Mouse (Mus musculus): ENCODE measurements around the gene Gm38655. TPM values are rescaled to one million over a fixed set of nuclear protein-coding genes. Genes with fewer than 3 reads are reported as not detected.
"Not testable (repeated sequence)": the region's sequence is repeated elsewhere in the genome, so short reads cannot be mapped to it uniquely, and the experiment has no call there.

Gm38655 gene
- polyA plus RNA-seq, 1 experiment from 2014 or later: 2.0 TPM

DNA sequence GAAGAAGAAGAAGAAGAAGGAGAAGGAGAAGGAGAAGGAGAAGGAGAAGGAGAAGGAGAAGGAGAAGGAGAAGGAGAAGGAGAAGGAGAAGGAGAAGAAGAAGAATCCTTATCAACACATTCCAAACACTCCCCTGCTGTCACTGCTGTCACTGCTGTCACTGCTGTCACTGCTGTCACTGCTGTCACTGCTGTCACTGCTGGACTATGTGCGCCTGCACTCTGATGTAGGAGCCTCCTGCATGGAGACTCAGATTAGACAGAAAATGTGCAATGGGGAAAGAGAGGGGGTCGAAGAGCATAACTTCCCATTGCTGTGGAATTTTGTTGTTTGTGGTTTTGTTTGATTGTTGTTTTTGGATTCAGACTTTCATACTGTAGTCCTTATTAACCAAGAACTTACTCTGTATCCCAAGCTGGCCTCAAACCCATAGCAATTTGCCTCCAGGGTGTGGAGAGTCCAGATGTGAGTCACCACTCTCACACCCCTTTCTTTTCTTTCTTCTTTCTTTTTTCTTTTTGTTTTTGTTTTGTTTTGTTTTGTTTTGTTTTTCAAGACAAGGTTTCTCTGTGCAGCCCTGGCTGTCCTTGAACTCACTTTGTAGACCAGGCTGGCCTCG lies 49.7 kb downstream of the Gm38655 start:
- not testable (repeated sequence) for H3K36me3 ChIP-seq; H3K27ac ChIP-seq (replicated peaks); H3K4me3 ChIP-seq (replicated peaks); H3K27me3 ChIP-seq; H3K9ac ChIP-seq; H3K4me2 ChIP-seq (replicated peaks); ATAC-seq (ENCODE audit: insufficient number of reproducible peaks, low FRiP score, low TSS enrichment, low read depth); H3K9me3 ChIP-seq (replicated peaks); H3K4me1 ChIP-seq
- 68% methylated on average over 3 of the region's 3 CpGs for whole genome bisulfite sequencing

DNA sequence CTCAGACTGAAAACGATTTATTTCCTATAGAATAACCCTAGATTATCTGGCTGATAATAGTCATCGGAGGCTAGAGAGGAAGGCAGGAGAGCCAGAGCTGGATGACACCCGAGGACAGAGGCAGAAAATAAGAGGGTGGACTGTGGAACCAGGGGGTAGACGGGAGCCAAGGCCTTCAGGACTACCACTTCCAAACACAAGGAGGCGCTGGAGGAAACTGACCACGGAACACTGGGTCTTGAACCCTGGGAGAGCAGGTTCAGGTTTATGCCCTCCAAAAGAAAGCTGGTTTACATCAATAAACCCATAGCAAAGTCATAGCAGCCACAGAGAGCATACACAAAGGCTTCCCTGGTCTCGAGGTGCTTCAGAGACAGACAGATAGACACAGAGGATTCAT lies 51.3 kb downstream of the Gm38655 start:
- Histone ChIP-seq H3K9me3 (replicated peaks) (no peaks in the 10 kb centered on the region), H3K9ac (no peak overlapping the region), H3K36me3 (no peaks in the 10 kb centered on the region), H3K27ac (replicated peaks) (no peak overlapping the region), H3K4me3 (replicated peaks) (no peak overlapping the region), H3K27me3 (no peaks in the 10 kb centered on the region; the same call in 1 of the 2 replicates), H3K4me1 (0 out of 2 replicates have a peak, but pooled peaks cover 3% of the 10 kb centered on the region), H3K4me2 (replicated peaks) (no peak overlapping the region)
- ATAC-seq (ENCODE audit: insufficient number of reproducible peaks, low FRiP score, low TSS enrichment, low read depth): no peak
- 33% methylated on average over 7 of the region's 7 CpGs for WGBS

Other genes with a start within 250 kb of the Gm38655 start
- gene Mapk8ip3, start 238.5 kb downstream of the Gm38655 start, polyA plus RNA-seq (2015; fragmentation: Nextera tagmentation; extraction: Ambion mirVana): 36.4 and 38.3 TPM in 2 replicates
- gene Jpt2, start 214.8 kb downstream of the Gm38655 start, polyA plus RNA-seq (2015; fragmentation: Nextera tagmentation; extraction: Ambion mirVana): 148 and 166 TPM in 2 replicates
- gene Cramp1l, start 159.7 kb downstream of the Gm38655 start, polyA plus RNA-seq (2015; fragmentation: Nextera tagmentation; extraction: Ambion mirVana): 7.2 and 7.8 TPM in 2 replicates
- gene Ift140, start 159.4 kb downstream of the Gm38655 start, polyA plus RNA-seq (2015; fragmentation: Nextera tagmentation; extraction: Ambion mirVana): 19.4 and 19.8 TPM in 2 replicates
- 29.8 and 32.5 TPM in 2 replicates for gene Tmem204, start 91.9 kb downstream of the Gm38655 start, polyA plus RNA-seq (2015; fragmentation: Nextera tagmentation; extraction: Ambion mirVana)
- gene Telo2, start 59.5 kb downstream of the Gm38655 start, polyA plus RNA-seq (2015; fragmentation: Nextera tagmentation; extraction: Ambion mirVana): 42.3 and 49.2 TPM in 2 replicates
- gene Ptx4, start 54.7 kb downstream of the Gm38655 start, polyA plus RNA-seq (2015; fragmentation: Nextera tagmentation; extraction: Ambion mirVana): 2.2 and 2.8 TPM in 2 replicates
- 27.3 and 27.4 TPM in 2 replicates for gene Clcn7, start 42.1 kb downstream of the Gm38655 start, polyA plus RNA-seq (2015; fragmentation: Nextera tagmentation; extraction: Ambion mirVana)
- gene Ccdc154, start 13.0 kb downstream of the Gm38655 start, polyA plus RNA-seq (2015; fragmentation: Nextera tagmentation; extraction: Ambion mirVana): 0.16 and 0.24 TPM in 2 replicates
- 31.5 and 31.6 TPM in 2 replicates for gene BC003965, start 9.1 kb upstream of the Gm38655 start, polyA plus RNA-seq (2015; fragmentation: Nextera tagmentation; extraction: Ambion mirVana)
- 9.4 and 10.2 TPM in 2 replicates for gene Unkl, start 12.9 kb upstream of the Gm38655 start, polyA plus RNA-seq (2015; fragmentation: Nextera tagmentation; extraction: Ambion mirVana)
- gene Gnptg, start 64.7 kb upstream of the Gm38655 start, polyA plus RNA-seq (2015; fragmentation: Nextera tagmentation; extraction: Ambion mirVana): 40.8 and 42.7 TPM in 2 replicates
- gene Tsr3, start 64.7 kb upstream of the Gm38655 start, polyA plus RNA-seq (2015; fragmentation: Nextera tagmentation; extraction: Ambion mirVana): 50.8 and 53.2 TPM in 2 replicates
- gene Baiap3, start 80.9 kb upstream of the Gm38655 start, polyA plus RNA-seq (2015; fragmentation: Nextera tagmentation; extraction: Ambion mirVana): 1.3 and 1.6 TPM in 2 replicates
- 513 and 543 TPM in 2 replicates for gene Ube2i, start 99.2 kb upstream of the Gm38655 start, polyA plus RNA-seq (2015; fragmentation: Nextera tagmentation; extraction: Ambion mirVana)
- 6.9 and 7.0 TPM in 2 replicates for gene Prss34, start 122.9 kb upstream of the Gm38655 start, polyA plus RNA-seq (2015; fragmentation: Nextera tagmentation; extraction: Ambion mirVana)
- not detected in 2 replicates for gene Prss28, start 133.2 kb upstream of the Gm38655 start, polyA plus RNA-seq (2015; fragmentation: Nextera tagmentation; extraction: Ambion mirVana)
- gene Prss29, start 143.2 kb upstream of the Gm38655 start, polyA plus RNA-seq (2015; fragmentation: Nextera tagmentation; extraction: Ambion mirVana): not detected in 2 replicates
- gene Tpsab1, start 170.1 kb upstream of the Gm38655 start, polyA plus RNA-seq (2015; fragmentation: Nextera tagmentation; extraction: Ambion mirVana): 4.1 and 6.2 TPM in 2 replicates
- gene Tpsb2, start 190.8 kb upstream of the Gm38655 start, polyA plus RNA-seq (2015; fragmentation: Nextera tagmentation; extraction: Ambion mirVana): 167 and 237 TPM in 2 replicates
- gene Tpsg1, start 193.8 kb upstream of the Gm38655 start, polyA plus RNA-seq (2015; fragmentation: Nextera tagmentation; extraction: Ambion mirVana): 10.3 and 10.9 TPM in 2 replicates